8 mouse cellular contexts compared by ENCODE assay signal in the genomic region with DNA sequence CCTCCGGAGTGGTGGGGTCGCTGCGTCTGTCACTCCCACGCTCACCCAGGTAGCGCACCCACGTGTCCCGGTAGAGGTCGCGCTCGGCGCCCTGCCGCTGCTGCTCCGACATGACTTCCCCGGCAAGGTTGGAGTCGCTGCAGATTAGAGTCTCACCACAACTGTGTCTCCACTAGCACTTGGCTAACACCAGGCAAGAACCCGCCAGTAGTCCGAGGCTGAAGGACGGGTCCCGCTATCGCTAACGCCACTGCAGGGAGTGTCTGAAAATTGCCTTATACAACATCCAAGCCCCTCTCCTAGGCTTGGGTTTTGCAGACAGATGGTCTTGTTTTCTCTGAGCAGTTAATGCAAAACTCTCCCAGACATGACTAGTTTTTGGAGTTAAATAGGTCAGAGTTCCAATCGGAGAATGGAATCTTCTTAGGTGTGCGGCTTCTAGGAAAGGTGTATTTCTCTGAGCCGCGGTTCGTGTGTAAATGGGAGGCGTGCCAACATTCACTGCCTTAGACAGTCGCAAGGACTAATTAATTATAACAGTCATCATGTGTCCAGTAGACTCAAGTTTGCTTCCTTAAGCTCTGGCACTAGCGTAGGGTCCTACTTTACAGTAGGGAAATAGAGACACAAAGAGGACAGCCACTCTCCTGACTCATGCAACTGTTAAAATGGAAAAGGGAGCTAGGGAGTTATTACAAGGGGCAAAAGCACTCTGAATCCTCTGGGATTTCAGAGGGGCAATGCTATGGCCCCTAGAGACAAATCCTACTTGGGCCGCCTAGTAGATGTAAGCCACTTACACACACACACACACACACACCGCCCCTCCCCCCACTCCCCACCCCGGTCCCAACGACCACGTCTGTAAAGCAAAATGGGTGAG. TPM values are rescaled to one million over a fixed set of nuclear protein-coding genes. Genes with fewer than 3 reads are reported as not detected.
DNase-seq lines count a peak whose midpoint lies in the region; ATAC-seq and TF ChIP-seq lines count a peak whose summit lies in the region.

Gene Mtfp1 (minus strand): TSS at position 275 of the 883 bp plus-strand sequence.

- peak within 1 kb of the TSS; percentile 62 for H3K9ac ChIP-seq in forebrain, embryonic 14.5 days (ENCODE audit: low read length)
- peak within 1 kb of the TSS; percentile 24; the same call in 1 of the 2 replicates for H3K9ac ChIP-seq in lung, postnatal 0 days (replicated peaks; ENCODE audit: low read depth)

- 6% methylated on average over 34 of the region's 34 CpGs for WGBS in forebrain, embryonic 14.5 days
- WGBS in hindbrain, embryonic 10.5 days = 8% methylated on average over 34 of the region's 34 CpGs
- 7% methylated on average over 34 of the region's 34 CpGs for WGBS in lung, postnatal 0 days

- H3K9me3 ChIP-seq in G1E (replicated peaks) = peaks cover 15% of the 10 kb centered on the region
- H3K9me3 ChIP-seq in forebrain, embryonic 14.5 days (replicated peaks; ENCODE audit: control insufficient read depth, low read length) = no peaks in the 10 kb centered on the region
- no peaks in the 10 kb centered on the region for H3K9me3 ChIP-seq in hindbrain, embryonic 10.5 days
- H3K9me3 ChIP-seq in lung, postnatal 0 days (ENCODE audit: low read length) = no peaks in the 10 kb centered on the region

- peak within 1 kb of the TSS; percentile 70 for H3K27ac ChIP-seq in forebrain, embryonic 14.5 days (ENCODE audit: low read depth, low read length)
- H3K27ac ChIP-seq in hindbrain, embryonic 10.5 days = peak within 1 kb of the TSS; percentile 94
- peak within 1 kb of the TSS; percentile 65 for H3K27ac ChIP-seq in lung, postnatal 0 days (ENCODE audit: low read length)

- no peaks in the 10 kb centered on the region; the same call in 1 of the 2 replicates for H3K27me3 ChIP-seq in G1E (ENCODE audit: insufficient read depth, low read length)
- no peaks in the 10 kb centered on the region for H3K27me3 ChIP-seq in forebrain, embryonic 14.5 days (replicated peaks; ENCODE audit: control insufficient read depth, insufficient read depth, low read length)
- no peaks in the 10 kb centered on the region for H3K27me3 ChIP-seq in hindbrain, embryonic 10.5 days (ENCODE audit: insufficient read depth, poor library complexity, severe bottlenecking)
- no peaks in the 10 kb centered on the region for H3K27me3 ChIP-seq in lung, postnatal 0 days (replicated peaks; ENCODE audit: insufficient read depth, low read length)

- DNase-seq in G1E (ENCODE audit: low spot score) = peak; percentile 72
- peak; percentile 60 for DNase-seq in c-Kit-positive CD71-positive TER-119-negative erythroid progenitor cells, embryonic 14.5 days (ENCODE audit: low read depth)
- DNase-seq in forebrain, embryonic 14.5 days (ENCODE audit: low spot score) = peak; percentile 76
- DNase-seq in hindbrain, embryonic 10.5 days (ENCODE audit: low spot score) = peak; percentile 60
- DNase-seq in layer of hippocampus, adult 9-11 months = peak; percentile 72
- DNase-seq in lung, postnatal 0 days (ENCODE audit: low spot score) = peak; percentile 71
- DNase-seq in retina, embryonic 14.5 days (ENCODE audit: low spot score) = peak; percentile 71
- DNase-seq in thymus, postnatal 25 days = peak; percentile 75

- no peak for ATAC-seq in G1E (ENCODE audit: extremely low read depth, insufficient number of reproducible peaks, low FRiP score, poor library complexity, severe bottlenecking)
- no peak for ATAC-seq in forebrain, embryonic 14.5 days
- ATAC-seq in lung, postnatal 0 days = no peak

- H3K4me2 ChIP-seq in forebrain, embryonic 14.5 days (ENCODE audit: low read length) = peak within 1 kb of the TSS; percentile 83
- H3K4me2 ChIP-seq in lung, postnatal 0 days (replicated peaks; ENCODE audit: low read depth, low read length) = peak within 1 kb of the TSS; percentile 63

- H3K4me1 ChIP-seq in G1E (ENCODE audit: insufficient read depth, low read depth, low read length) = peaks cover 54% of the 10 kb centered on the region
- H3K4me1 ChIP-seq in forebrain, embryonic 14.5 days (ENCODE audit: control insufficient read depth, insufficient read depth, low read length) = peaks cover 17% of the 10 kb centered on the region
- peaks cover 35% of the 10 kb centered on the region for H3K4me1 ChIP-seq in hindbrain, embryonic 10.5 days (replicated peaks)
- peaks cover 12% of the 10 kb centered on the region; the same call in 1 of the 2 replicates for H3K4me1 ChIP-seq in lung, postnatal 0 days (ENCODE audit: insufficient read depth, low read depth, low read length)

- no peak for TF ChIP-seq EP300 in lung, postnatal 0 days (IDR thresholded peaks at IDR 0.05)

- no peak for TF ChIP-seq CTCF in G1E (IDR thresholded peaks at IDR 0.05; ENCODE audit: low read depth, low read length)
- TF ChIP-seq CTCF in lung, postnatal 0 days (IDR thresholded peaks at IDR 0.05) = peak; percentile 37; the same call in 1 of the 2 replicates

- H3K36me3 ChIP-seq in G1E (replicated peaks) = peaks cover 38% of the 10 kb centered on the region
- 0 out of 2 replicates have a peak, but pooled peaks cover 3% of the 10 kb centered on the region for H3K36me3 ChIP-seq in forebrain, embryonic 14.5 days (ENCODE audit: control insufficient read depth, insufficient read depth, low read length)
- peaks cover 28% of the 10 kb centered on the region for H3K36me3 ChIP-seq in hindbrain, embryonic 10.5 days
- no peaks in the 10 kb centered on the region for H3K36me3 ChIP-seq in lung, postnatal 0 days (ENCODE audit: insufficient read depth, low read length)

- H3K4me3 ChIP-seq in G1E (ENCODE audit: low read depth, low read length) = peak within 1 kb of the TSS; percentile 75
- H3K4me3 ChIP-seq in forebrain, embryonic 14.5 days (ENCODE audit: low read depth, low read length) = peak within 1 kb of the TSS; percentile 47
- peak within 1 kb of the TSS; percentile 70 for H3K4me3 ChIP-seq in hindbrain, embryonic 10.5 days
- peak within 1 kb of the TSS; percentile 45 for H3K4me3 ChIP-seq in lung, postnatal 0 days (ENCODE audit: low read depth, low read length)

RNA-seq across cellular contexts. Expression of gene Mtfp1, which starts in this region (rescaled TPM):
- total RNA-seq in G1E (2014; fragmentation: Nextera tagmentation) = 5.4 and 6.5 TPM in 2 replicates
- 10.5 and 12.7 TPM in 2 replicates for total RNA-seq in G1E (2017)
- 12.3 and 14.2 TPM in 2 replicates for polyA plus RNA-seq in G1E (2012)
- 6.7 and 7.8 TPM in 2 replicates for polyA plus RNA-seq in forebrain, embryonic 14.5 days (2014; fragmentation: Nextera tagmentation; extraction: Ambion mirVana)
- 8.7 and 9.9 TPM in 2 replicates for polyA plus RNA-seq in hindbrain, embryonic 10.5 days (2016; fragmentation: Nextera tagmentation; extraction: Ambion mirVana)
- 6.4 and 6.5 TPM in 2 replicates for polyA plus RNA-seq in lung, postnatal 0 days (2015; fragmentation: Nextera tagmentation; extraction: Ambion mirVana)
